Mouse (Mus musculus): ENCODE data around the gene Zfp60.

DNA sequence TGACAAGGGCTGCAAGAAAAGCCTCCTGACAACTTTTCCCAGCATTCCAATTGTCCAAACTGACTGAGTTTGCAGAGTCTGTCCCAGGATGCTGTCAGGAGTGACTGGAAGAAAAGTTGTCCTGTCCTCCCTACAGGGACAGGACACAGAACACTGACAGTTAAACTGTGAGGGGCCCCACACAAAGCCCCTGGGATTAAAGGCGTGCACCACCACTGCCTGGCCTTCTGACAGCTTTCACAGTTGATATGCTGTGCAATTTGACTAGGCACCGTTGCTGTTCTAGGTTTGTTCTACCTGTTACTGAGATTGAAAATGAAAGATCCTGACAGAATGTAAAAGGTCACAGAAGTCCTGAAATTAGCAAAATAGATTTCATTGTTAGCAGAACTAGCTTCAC is 3.7 kb upstream of the Zfp60 start:
- no peak for TF ChIP-seq CTCF (IDR thresholded peaks at IDR 0.05; ENCODE audit: insufficient read depth, low read depth, low read length)
- no peak for TF ChIP-seq POLR2A (IDR thresholded peaks at IDR 0.05; ENCODE audit: insufficient read depth, low read depth, low read length)

All from olfactory bulb, adult 2 months (tissue).